Mouse (Mus musculus) hindbrain, embryonic 16.5 days (tissue): ENCODE measurements around the gene Fkbp5. TPM values are rescaled to one million over a fixed set of nuclear protein-coding genes. Genes with fewer than 3 reads are reported as not detected.
A peak's percentile ranks its signal among the peaks of the same experiment; 100 is the strongest.
"Not testable (repeated sequence)": the region's sequence is repeated elsewhere in the genome, so short reads cannot be mapped to it uniquely, and the experiment has no call there.

Source experiments
- ATAC-seq: fragments of 200-750 bp; cut with Nextera tagmentation; 2 replicates; pipeline ENCODE4 v1.8.0; 2017; ENCODE audit warnings: moderate TSS enrichment, moderate library complexity
- H3K27ac ChIP-seq: fragments of 300-500 bp; sonication (generic); 2 replicates; pipeline ENCODE4 v1.5.1; 2014; ENCODE audit warnings: low read depth, mild to moderate bottlenecking, control low read depth, low read length, moderate library complexity
- H3K27me3 ChIP-seq: fragments of 300-500 bp; sonication (generic); replicated peaks from 2 replicates; pipeline ENCODE4 v1.6.1; 2014; ENCODE audit warnings: low read length; ENCODE audit not compliant: control insufficient read depth, insufficient read depth
- H3K36me3 ChIP-seq: fragments of 300-500 bp; sonication (generic); 2 replicates; pipeline ENCODE4 v1.6.1; 2014; ENCODE audit warnings: mild to moderate bottlenecking, low read length, moderate library complexity, mixed read lengths; ENCODE audit not compliant: control insufficient read depth, insufficient read depth
- H3K4me1 ChIP-seq: fragments of 300-500 bp; sonication (generic); 2 replicates; pipeline ENCODE4 v1.6.1; 2014; ENCODE audit warnings: low read depth, low read length; ENCODE audit not compliant: control insufficient read depth, insufficient read depth
- H3K4me2 ChIP-seq: fragments of 300-500 bp; sonication (generic); 2 replicates; pipeline ENCODE4 v1.6.1; 2014; ENCODE audit warnings: mild to moderate bottlenecking, low read length, control low read depth, moderate library complexity
- H3K4me3 ChIP-seq: fragments of 300-500 bp; sonication (generic); 2 replicates; pipeline ENCODE4 v1.5.1; 2014; ENCODE audit warnings: mild to moderate bottlenecking, low read length, control low read depth, moderate library complexity
- H3K9ac ChIP-seq: fragments of 300-500 bp; sonication (generic); 2 replicates; pipeline ENCODE4 v1.6.1; 2014; ENCODE audit warnings: low read depth, mild to moderate bottlenecking, control low read depth, low read length, moderate library complexity
- H3K9me3 ChIP-seq: fragments of 300-500 bp; sonication (generic); 2 replicates; pipeline ENCODE4 v1.6.1; 2014; ENCODE audit warnings: mild to moderate bottlenecking, low read length, moderate library complexity; ENCODE audit not compliant: control insufficient read depth
- WGBS: fragments of 180-500 bp; shearing (Covaris S2); extraction: QIAGEN DNeasy Blood & Tissue Kit; methylation state at CpG from one replicate; pipeline ENCODE4 v1.1.7; 2014; 5-methylcytosine and 5-hydroxymethylcytosine counted together
- polyA plus RNA-seq: library from polyadenylated mRNA; unstranded; fragments of >200 nt; fragmentation: Nextera tagmentation; extraction: Ambion mirVana; gene quantifications from 2 replicates; pipeline ENCODE4 v1.2.1, GENCODE M21; 2015

Fkbp5 gene
- polyA plus RNA-seq, 1 experiment from 2014 or later: 26.7 TPM

- ATAC-seq: no peak
- Histone ChIP-seq H3K4me2 (no peak overlapping the region), H3K27me3 (no peaks in the 10 kb centered on the region), H3K9ac (no peak overlapping the region), H3K4me1 (no peaks in the 10 kb centered on the region; the same call in 1 of the 2 replicates), H3K9me3 (no peaks in the 10 kb centered on the region), H3K36me3 (peaks cover 5% of the 10 kb centered on the region), H3K27ac (no peak overlapping the region), H3K4me3 (no peak overlapping the region)
- 85% methylated on average over 5 of the region's 5 CpGs for WGBS
Observed at GRCm38 (mm10) chr17:28415271-28415670, 102.1 kb downstream of the Fkbp5 start.

GRCm38 (mm10) chr17:28411381-28411960 is 105.9 kb downstream of the Fkbp5 start:
- H3K4me2 ChIP-seq: no peak overlapping the region
- no peak overlapping the region for H3K27ac ChIP-seq
- 80% methylated on average over 10 of the region's 10 CpGs for WGBS
- ATAC-seq: no peak
- H3K9ac ChIP-seq: no peak overlapping the region
- H3K36me3 ChIP-seq: peaks cover 7% of the 10 kb centered on the region
- H3K9me3 ChIP-seq: no peaks in the 10 kb centered on the region
- no peak overlapping the region for H3K4me3 ChIP-seq
- no peaks in the 10 kb centered on the region; the same call in 1 of the 2 replicates for H3K4me1 ChIP-seq
- no peaks in the 10 kb centered on the region for H3K27me3 ChIP-seq

- Histone ChIP-seq H3K9ac (no peak overlapping the region), H3K4me1 (no peaks in the 10 kb centered on the region; the same call in 1 of the 2 replicates), H3K9me3 (no peaks in the 10 kb centered on the region), H3K4me2 (no peak overlapping the region), H3K27ac (no peak overlapping the region; the same call in 1 of the 2 replicates), H3K4me3 (no peak overlapping the region), H3K36me3 (peaks cover 12% of the 10 kb centered on the region), H3K27me3 (no peaks in the 10 kb centered on the region)
- WGBS: 85% methylated on average over 4 of the region's 4 CpGs
- ATAC-seq: no peak
Observed at GRCm38 (mm10) chr17:28410731-28411130, 106.6 kb downstream of the Fkbp5 start.

GRCm38 (mm10) chr17:28408251-28408918 is 108.9 kb downstream of the Fkbp5 start:
- WGBS: 82% methylated on average over 5 of the region's 5 CpGs
- no peak overlapping the region for H3K4me2 ChIP-seq
- no peaks in the 10 kb centered on the region; the same call in 1 of the 2 replicates for H3K4me1 ChIP-seq
- H3K27me3 ChIP-seq: no peaks in the 10 kb centered on the region
- no peak for ATAC-seq
- no peak overlapping the region for H3K9ac ChIP-seq
- no peaks in the 10 kb centered on the region for H3K9me3 ChIP-seq
- H3K36me3 ChIP-seq: peaks cover 12% of the 10 kb centered on the region
- H3K27ac ChIP-seq: no peak overlapping the region
- no peak overlapping the region for H3K4me3 ChIP-seq

GRCm38 (mm10) chr17:28407418-28408250 is 109.7 kb downstream of the Fkbp5 start:
- Histone ChIP-seq H3K4me2 (no peak overlapping the region), H3K36me3 (peaks cover 12% of the 10 kb centered on the region), H3K9ac (no peak overlapping the region), H3K9me3 (no peaks in the 10 kb centered on the region), H3K4me1 (no peaks in the 10 kb centered on the region; the same call in 1 of the 2 replicates), H3K4me3 (no peak overlapping the region), H3K27me3 (no peaks in the 10 kb centered on the region), H3K27ac (no peak overlapping the region)
- ATAC-seq: peak; percentile 92
- WGBS: 42% methylated on average over 15 of the region's 15 CpGs

- Histone ChIP-seq H3K9ac (no peak overlapping the region), H3K4me1 (no peaks in the 10 kb centered on the region; the same call in 1 of the 2 replicates), H3K36me3 (peaks cover 12% of the 10 kb centered on the region), H3K27ac (no peak overlapping the region), H3K4me3 (no peak overlapping the region), H3K27me3 (no peaks in the 10 kb centered on the region), H3K4me2 (no peak overlapping the region), H3K9me3 (no peaks in the 10 kb centered on the region)
- 82% methylated on average over 7 of the region's 7 CpGs for WGBS
- ATAC-seq: peak; percentile 37; the same call in 1 of the 2 replicates
Observed at GRCm38 (mm10) chr17:28406471-28406870, 110.9 kb downstream of the Fkbp5 start.

- not testable (repeated sequence) for H3K9me3 ChIP-seq, H3K27ac ChIP-seq, H3K27me3 ChIP-seq, H3K9ac ChIP-seq, ATAC-seq, H3K4me3 ChIP-seq, H3K4me1 ChIP-seq, H3K4me2 ChIP-seq
- H3K36me3 ChIP-seq: peaks cover 10% of the 10 kb centered on the region; the same call in 1 of the 2 replicates
- WGBS: 100% methylated on average over 2 of the region's 2 CpGs
Observed at GRCm38 (mm10) chr17:28404745-28405144, 112.6 kb downstream of the Fkbp5 start.

GRCm38 (mm10) chr17:28404301-28404700 is 113.0 kb downstream of the Fkbp5 start:
- no peak overlapping the region for H3K27ac ChIP-seq
- no peaks in the 10 kb centered on the region for H3K27me3 ChIP-seq
- no peak for ATAC-seq
- H3K4me2 ChIP-seq: no peak overlapping the region
- H3K4me1 ChIP-seq: no peaks in the 10 kb centered on the region; the same call in 1 of the 2 replicates
- no peaks in the 10 kb centered on the region for H3K9me3 ChIP-seq
- H3K9ac ChIP-seq: no peak overlapping the region
- H3K36me3 ChIP-seq: peaks cover 10% of the 10 kb centered on the region; the same call in 1 of the 2 replicates
- 98% methylated on average over 11 of the region's 11 CpGs for WGBS
- no peak overlapping the region for H3K4me3 ChIP-seq

GRCm38 (mm10) chr17:28394994-28395393 is 122.3 kb downstream of the Fkbp5 start:
- no peaks in the 10 kb centered on the region for H3K27me3 ChIP-seq
- no peak for ATAC-seq
- H3K9me3 ChIP-seq: no peaks in the 10 kb centered on the region
- peaks cover 2% of the 10 kb centered on the region; the same call in 1 of the 2 replicates for H3K36me3 ChIP-seq
- no peaks in the 10 kb centered on the region; the same call in 1 of the 2 replicates for H3K4me1 ChIP-seq
- H3K27ac ChIP-seq: no peak overlapping the region
- H3K9ac ChIP-seq: no peak overlapping the region
- WGBS: 88% methylated on average over 7 of the region's 7 CpGs
- no peak overlapping the region for H3K4me3 ChIP-seq
- no peak overlapping the region for H3K4me2 ChIP-seq
